Mouse (Mus musculus) right cerebral cortex, adult 2 months (tissue): Measurements from ENCODE around the gene Nme8.

Experiments
- DNase-seq, 2 experiments: peaks; one replicate each; pipeline ENCODE4 v3.0.0; 2021 to 2022; ENCODE audit warnings: low spot score in 2 of 2

Nme8 gene

GRCm38 (mm10) chr13:19697790-19698189, at the start of gene Nme8:
Gene Nme8, minus strand, starts transcription at chr13:19697794.
- no peak for DNase-seq

GRCm38 (mm10) chr13:19745741-19746140, 48.1 kb upstream of the Nme8 start:
- DNase-seq, result no peak

DNA sequence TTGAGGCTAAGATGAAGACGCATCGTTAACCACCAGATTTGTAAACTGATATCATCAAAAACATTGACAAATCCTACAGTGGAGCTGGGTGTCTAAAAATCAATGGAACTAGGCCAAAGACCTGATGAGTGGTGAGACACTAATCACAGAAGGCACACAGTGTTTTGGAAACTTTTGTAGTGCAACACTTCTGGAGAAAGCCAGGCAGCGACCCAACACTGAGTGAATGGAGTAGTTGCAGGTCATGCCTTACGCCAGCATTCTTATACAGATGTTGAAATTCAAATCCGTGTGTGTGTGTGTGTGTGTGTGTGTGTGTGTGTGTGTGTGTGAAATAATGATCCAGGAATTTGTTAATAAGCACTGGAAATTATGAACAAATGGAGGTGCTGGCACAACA, 46.9 kb upstream of the Nme8 start:
- no peak for DNase-seq

GRCm38 (mm10) chr13:19734597-19734996, 37.0 kb upstream of the Nme8 start:
- DNase-seq, result peak; percentile 8 to 23

GRCm38 (mm10) chr13:19730826-19731225, 33.2 kb upstream of the Nme8 start:
- DNase-seq, result no peak

- DNase-seq, result no peak
Measured at GRCm38 (mm10) chr13:19718954-19719353, 21.4 kb upstream of the Nme8 start.

DNA sequence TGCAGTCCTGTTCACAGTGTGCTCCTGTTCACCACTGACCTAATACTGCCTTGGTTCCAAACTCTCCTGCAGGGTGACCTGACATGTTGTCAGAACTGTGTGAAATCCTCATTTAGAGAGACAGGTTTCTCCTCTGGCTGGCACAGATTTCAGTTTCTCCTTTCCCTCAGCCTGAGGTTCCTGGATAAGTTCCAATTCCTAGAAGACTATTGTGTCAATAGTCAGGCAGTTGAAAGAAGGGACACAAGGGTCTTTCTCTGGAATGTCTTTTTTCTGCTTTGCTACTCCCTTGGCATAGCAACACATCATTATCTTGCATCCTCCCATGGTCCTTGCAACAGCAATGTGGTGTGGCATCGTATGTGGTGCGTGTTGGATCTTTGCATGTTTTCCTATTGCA, 19.6 kb upstream of the Nme8 start:
- DNase-seq, result no peak

- DNase-seq, result no peak
Measured at GRCm38 (mm10) chr13:19703806-19704205, 6.2 kb upstream of the Nme8 start.

GRCm38 (mm10) chr13:19701443-19702078, 4.0 kb upstream of the Nme8 start:
- DNase-seq, result peak; percentile 71 to 73

GRCm38 (mm10) chr13:19700733-19701442, 3.3 kb upstream of the Nme8 start:
- peak in 1 of 2 experiments; percentile 6 for DNase-seq

GRCm38 (mm10) chr13:19698524-19699173, 1.1 kb upstream of the Nme8 start:
- DNase-seq, result peak; percentile 14 to 29

GRCm38 (mm10) chr13:19690417-19690816, 7.2 kb downstream of the Nme8 start:
- DNase-seq, result no peak

GRCm38 (mm10) chr13:19689971-19690370, 7.6 kb downstream of the Nme8 start:
- DNase-seq, result no peak

- DNase-seq, result peak; percentile 71 to 77
Measured at GRCm38 (mm10) chr13:19684007-19684406, 13.6 kb downstream of the Nme8 start.

DNA sequence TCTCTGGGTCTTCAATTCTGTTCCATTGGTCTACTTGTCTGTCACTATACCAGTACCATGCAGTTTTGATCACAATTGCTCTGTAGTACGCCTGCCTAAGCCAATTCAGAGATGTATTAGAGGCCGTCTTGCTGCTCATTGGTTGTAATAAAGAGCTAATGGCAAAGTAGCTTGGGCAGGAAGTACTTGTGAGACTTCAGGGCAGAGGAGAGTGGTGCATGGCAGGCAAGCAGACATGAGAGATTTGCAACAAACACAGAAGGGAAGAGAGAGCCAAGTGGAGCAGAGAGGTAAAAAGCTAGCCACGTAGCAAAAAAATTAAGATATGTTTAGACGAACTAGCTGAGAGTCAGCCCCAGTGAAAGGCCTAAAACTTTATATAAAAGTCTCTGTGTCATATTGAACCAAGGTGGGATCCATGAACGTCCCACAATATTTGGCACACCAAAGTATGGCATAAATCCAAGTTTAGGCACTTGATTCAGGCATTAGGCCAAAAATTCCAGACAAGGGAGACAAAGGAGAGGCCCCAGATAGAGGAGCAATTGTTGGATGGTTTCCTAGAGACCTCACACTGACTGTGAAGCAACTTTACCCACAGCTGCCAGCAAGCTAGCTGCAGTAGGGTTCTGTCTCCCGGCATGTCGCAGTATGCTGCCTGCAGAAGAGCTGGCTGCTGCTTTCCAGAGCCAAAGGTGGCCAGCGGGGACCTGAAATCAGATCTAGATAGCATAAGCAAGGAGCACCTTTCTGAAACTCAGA, 14.5 kb downstream of the Nme8 start:
- no peak for DNase-seq

DNA sequence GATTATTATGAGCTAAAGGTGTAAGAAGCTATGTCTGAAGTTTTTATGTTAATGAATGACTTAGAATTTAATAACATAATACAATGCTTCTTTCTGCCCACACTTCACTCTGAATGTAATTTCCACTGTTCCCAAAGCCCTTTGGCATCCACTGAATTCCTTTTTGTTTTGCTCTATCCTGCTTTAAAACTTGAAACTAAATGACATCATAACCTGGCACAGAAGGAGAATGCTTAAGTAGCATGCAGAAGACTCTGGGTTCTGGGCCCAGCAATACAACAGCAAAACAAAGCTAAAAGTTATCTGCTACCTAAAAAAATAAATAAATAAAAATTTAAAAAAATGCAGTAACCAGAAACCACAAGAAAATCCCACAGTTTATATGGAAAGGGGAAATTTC, 23.0 kb downstream of the Nme8 start:
- DNase-seq, result no peak

- DNase-seq, result no peak
Measured at GRCm38 (mm10) chr13:19674025-19674424, 23.6 kb downstream of the Nme8 start.

GRCm38 (mm10) chr13:19668355-19669140, 29.0 kb downstream of the Nme8 start:
- no peak for DNase-seq

DNA sequence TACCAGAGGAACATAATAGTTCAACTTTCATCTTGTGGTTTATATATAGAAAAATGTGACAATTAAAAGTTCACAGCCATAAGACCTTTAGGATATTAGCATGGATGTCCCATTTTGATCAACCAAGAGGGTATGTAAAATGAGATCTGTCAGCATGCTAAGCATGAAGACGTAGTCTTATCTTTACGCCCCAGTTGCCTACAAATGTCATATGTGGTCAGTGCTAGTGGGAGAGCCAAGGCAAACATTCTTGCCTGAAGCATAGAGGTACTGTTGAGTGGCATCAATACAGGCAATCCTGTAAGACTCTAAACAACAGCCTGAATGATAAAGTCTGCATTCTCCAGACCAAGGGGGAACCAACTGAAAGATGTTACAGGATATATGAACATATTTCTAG, 45.2 kb downstream of the Nme8 start:
- DNase-seq, result no peak

DNA sequence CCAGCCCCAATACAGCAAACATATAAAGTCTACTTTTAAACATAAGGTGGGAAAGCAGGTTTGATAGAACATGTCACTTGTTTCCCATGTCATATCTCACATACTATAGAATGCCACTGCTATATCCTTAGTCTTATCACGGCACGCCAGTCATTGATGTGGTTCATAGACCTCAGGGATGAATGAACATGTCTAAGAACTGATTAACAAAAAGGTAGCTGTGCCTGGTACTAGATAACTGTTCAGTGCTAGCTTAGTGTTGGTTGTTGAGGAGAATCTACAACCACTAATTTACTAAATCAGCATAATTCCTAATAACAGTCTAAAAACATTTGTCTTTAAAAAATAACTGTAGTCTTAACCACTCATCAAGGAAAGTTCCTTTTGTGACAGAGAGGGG, 47.8 kb downstream of the Nme8 start:
- no peak for DNase-seq

DNA sequence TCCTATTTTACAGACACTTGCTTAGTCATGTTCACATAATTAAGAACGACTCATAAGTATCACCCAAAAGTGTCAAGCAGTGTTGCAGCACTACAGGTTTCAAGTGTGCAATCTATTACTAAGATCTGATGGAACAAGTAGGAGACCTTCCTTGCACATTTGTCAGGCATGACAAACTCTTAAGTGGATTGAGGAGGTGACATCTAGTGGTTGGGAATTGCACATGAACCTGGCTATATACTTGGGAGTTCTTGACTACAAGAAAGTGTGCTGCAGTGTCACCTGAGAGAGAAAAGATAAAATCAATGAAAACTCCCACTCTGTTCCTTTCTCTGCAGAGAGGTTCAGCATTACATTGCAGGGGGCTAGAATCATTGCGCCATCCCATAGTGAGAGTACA, 53.4 kb downstream of the Nme8 start:
- no peak for DNase-seq
